Mouse (Mus musculus) kidney, postnatal 0 days (tissue): ENCODE measurements at regions not wholly inside any gene's neighbourhood (a gene's known extent, or its start where the extent isn't known, plus 50 kb on each side); places are given as distances from the start of the nearest gene placed in this dataset.
A peak's percentile ranks its signal among the peaks of the same experiment; 100 is the strongest.

Experiments used
- ATAC-seq: fragments of 200-750 bp; cut with Nextera tagmentation; replicated peaks from 2 replicates; pipeline ENCODE4 v1.8.0; 2017; ENCODE audit warnings: low read depth, moderate number of reproducible peaks, moderate TSS enrichment, moderate library complexity; ENCODE audit not compliant: low FRiP score
- DNase-seq: peaks from one replicate; pipeline ENCODE4 v3.0.0-alpha.2; 2016; ENCODE audit warnings: low spot score
- H3K27ac ChIP-seq: fragments of 300-500 bp; sonication (generic); 2 replicates; pipeline ENCODE4 v1.5.1; 2014; ENCODE audit warnings: mild to moderate bottlenecking
- H3K27me3 ChIP-seq: fragments of 300-500 bp; sonication (generic); 2 replicates; pipeline ENCODE4 v1.6.1; 2014; ENCODE audit warnings: low read length, mixed read lengths; ENCODE audit not compliant: insufficient read depth
- H3K36me3 ChIP-seq: fragments of 300-500 bp; sonication (generic); 2 replicates; pipeline ENCODE4 v1.6.1; 2014; ENCODE audit warnings: low read length, mixed read lengths; ENCODE audit not compliant: insufficient read depth
- H3K4me1 ChIP-seq: fragments of 300-500 bp; sonication (generic); replicated peaks from 2 replicates; pipeline ENCODE4 v1.6.1; 2014; ENCODE audit warnings: antibody characterized with exemption, low read length, mixed read lengths; ENCODE audit not compliant: insufficient read depth
- H3K4me2 ChIP-seq: fragments of 300-500 bp; sonication (generic); 2 replicates; pipeline ENCODE4 v1.6.1; 2014; ENCODE audit warnings: mild to moderate bottlenecking, low read length, moderate library complexity, mixed read lengths
- H3K4me3 ChIP-seq: fragments of 300-500 bp; sonication (generic); replicated peaks from 2 replicates; pipeline ENCODE4 v1.5.1; 2014; ENCODE audit warnings: low read depth, low read length
- H3K9ac ChIP-seq: fragments of 300-500 bp; sonication (generic); 2 replicates; pipeline ENCODE4 v1.6.1; 2014; ENCODE audit warnings: low read depth, low read length
- H3K9me3 ChIP-seq: fragments of 300-500 bp; sonication (generic); replicated peaks from 2 replicates; pipeline ENCODE4 v1.6.1; 2016; ENCODE audit warnings: low read length, inconsistent platforms, mixed read lengths
- CTCF ChIP-seq: IDR thresholded peaks from 2 replicates; pipeline ENCODE4 v1.5.1; 2016; ENCODE audit warnings: antibody characterized with exemption, low read depth, mild to moderate bottlenecking, moderate library complexity
- WGBS: fragments of 180-500 bp; shearing (Covaris S2); extraction: QIAGEN DNeasy Blood & Tissue Kit; methylation state at CpG from one replicate; pipeline ENCODE4 v1.1.7; 2014; 5-methylcytosine and 5-hydroxymethylcytosine counted together

GRCm38 (mm10) chr14:28660872-28661588 lies 156.5 kb downstream of the Wnt5a start:
- Histone ChIP-seq H3K27ac (no peak overlapping the region), H3K4me1 (0 out of 2 replicates have a peak, but pooled peaks cover 4% of the 10 kb centered on the region), H3K27me3 (no peaks in the 10 kb centered on the region), H3K4me2 (no peak overlapping the region), H3K4me3 (no peak overlapping the region), H3K9ac (no peak overlapping the region), H3K9me3 (no peaks in the 10 kb centered on the region), H3K36me3 (no peaks in the 10 kb centered on the region)
- DNase-seq (no peak), ATAC-seq (no peak)
- TF ChIP-seq CTCF, result no peak
- 81% methylated on average over 5 of the region's 5 CpGs for WGBS

GRCm38 (mm10) chr14:28663316-28663715 lies 158.8 kb downstream of the Wnt5a start:
- H3K4me3 ChIP-seq, result no peak overlapping the region
- H3K36me3 ChIP-seq, result no peaks in the 10 kb centered on the region
- no peaks in the 10 kb centered on the region for H3K27me3 ChIP-seq
- peak; percentile 24 for DNase-seq
- H3K4me2 ChIP-seq, result 0 out of 2 replicates have a peak overlapping the region, but pooled peaks have one; percentile 11
- no peak for TF ChIP-seq CTCF
- WGBS, result 56% methylated on average over 1 of the region's 1 CpGs
- H3K9ac ChIP-seq, result no peak overlapping the region
- ATAC-seq, result no peak
- peak overlapping the region; percentile 63 for H3K27ac ChIP-seq
- 0 out of 2 replicates have a peak, but pooled peaks cover 4% of the 10 kb centered on the region for H3K4me1 ChIP-seq
- H3K9me3 ChIP-seq, result no peaks in the 10 kb centered on the region

- H3K4me3 ChIP-seq, result no peak overlapping the region
- ATAC-seq, result peak; percentile 57; the same call in 1 of the 2 replicates
Observed at GRCm38 (mm10) chr14:28664121-28664520, 159.6 kb downstream of the Wnt5a start.

GRCm38 (mm10) chr14:28675476-28675875 lies 170.9 kb downstream of the Wnt5a start:
- no peak for DNase-seq
- no peaks in the 10 kb centered on the region for H3K9me3 ChIP-seq
- H3K27me3 ChIP-seq, result no peaks in the 10 kb centered on the region
- H3K4me3 ChIP-seq, result no peak overlapping the region
- no peak for TF ChIP-seq CTCF
- ATAC-seq, result no peak
- H3K4me1 ChIP-seq, result no peaks in the 10 kb centered on the region
- H3K36me3 ChIP-seq, result no peaks in the 10 kb centered on the region
- no peak overlapping the region for H3K9ac ChIP-seq
- 43% methylated on average over 5 of the region's 5 CpGs for WGBS
- no peak overlapping the region for H3K27ac ChIP-seq
- H3K4me2 ChIP-seq, result no peak overlapping the region

More at GRCm38 (mm10) chr14:28664121-28664520, 159.6 kb downstream of the Wnt5a start:
- Histone ChIP-seq H3K27me3 (no peaks in the 10 kb centered on the region), H3K9me3 (no peaks in the 10 kb centered on the region), H3K27ac (peak overlapping the region; percentile 63), H3K4me1 (0 out of 2 replicates have a peak, but pooled peaks cover 4% of the 10 kb centered on the region), H3K4me2 (0 out of 2 replicates have a peak overlapping the region, but pooled peaks have one; percentile 11), H3K36me3 (no peaks in the 10 kb centered on the region), H3K9ac (0 out of 2 replicates have a peak overlapping the region, but pooled peaks have one; percentile 4)
- peak; percentile 76 for DNase-seq
- no peak for TF ChIP-seq CTCF
- WGBS, result 5% methylated on average over 7 of the region's 7 CpGs

- ATAC-seq (no peak), DNase-seq (no peak)
- TF ChIP-seq CTCF, result no peak
- 66% methylated on average over 2 of the region's 2 CpGs for WGBS
- Histone ChIP-seq H3K4me3 (no peak overlapping the region), H3K27ac (no peak overlapping the region), H3K9me3 (no peaks in the 10 kb centered on the region), H3K36me3 (no peaks in the 10 kb centered on the region), H3K4me2 (no peak overlapping the region), H3K4me1 (no peaks in the 10 kb centered on the region), H3K9ac (no peak overlapping the region), H3K27me3 (no peaks in the 10 kb centered on the region)
Observed at GRCm38 (mm10) chr14:28699780-28700179, 195.2 kb downstream of the Wnt5a start.

- Histone ChIP-seq H3K4me3 (no peak overlapping the region), H3K9me3 (no peaks in the 10 kb centered on the region), H3K4me1 (no peaks in the 10 kb centered on the region), H3K27ac (no peak overlapping the region), H3K4me2 (no peak overlapping the region), H3K36me3 (no peaks in the 10 kb centered on the region), H3K9ac (no peak overlapping the region), H3K27me3 (no peaks in the 10 kb centered on the region)
- TF ChIP-seq CTCF, result no peak
- DNase-seq (no peak), ATAC-seq (no peak)
- 96% methylated on average over 5 of the region's 5 CpGs for WGBS
Observed at GRCm38 (mm10) chr14:28704729-28705128, 200.2 kb downstream of the Wnt5a start.
